Mouse (Mus musculus): ENCODE data around the gene Isg20.

DNA sequence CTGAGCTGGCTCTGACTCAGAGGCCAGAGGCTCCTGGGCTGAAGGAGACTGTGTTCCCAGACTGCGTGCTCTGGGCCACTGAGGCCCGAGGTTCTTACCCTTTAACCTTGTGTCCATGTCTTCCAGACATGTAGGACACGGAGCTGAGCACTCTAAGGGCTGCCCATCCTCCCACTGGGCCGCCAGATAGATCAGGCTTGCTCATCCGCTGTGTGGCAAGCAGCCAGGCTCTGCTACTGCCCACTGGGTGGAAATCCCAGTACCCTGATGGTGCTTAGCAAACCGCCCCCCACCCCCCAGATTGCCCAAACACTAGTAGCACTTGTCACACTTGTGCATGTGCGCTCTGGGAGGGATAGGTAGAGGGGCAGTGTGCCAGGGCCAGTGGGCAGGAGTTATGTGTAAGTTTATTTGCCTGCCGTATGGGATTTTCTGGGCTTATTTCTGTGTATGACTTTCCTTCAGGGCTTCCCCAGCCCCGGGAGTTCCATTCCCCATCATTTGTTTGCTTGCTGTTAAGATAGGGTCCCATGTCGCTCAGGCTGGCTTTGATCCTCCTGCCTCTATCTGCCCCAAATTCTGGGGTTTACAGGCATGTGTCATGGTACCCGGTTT is 1.8 kb downstream of the Isg20 start:
- no peak for TF ChIP-seq CTCF (IDR thresholded peaks at IDR 0.05; ENCODE audit: borderline replicate concordance, insufficient read depth, low read depth, low read length)
- TF ChIP-seq POLR2A (IDR thresholded peaks at IDR 0.05; ENCODE audit: borderline replicate concordance, insufficient read depth, low read length) = no peak
